Mouse (Mus musculus) heart, embryonic 14.5 days (tissue): ENCODE data around the gene Vmp1. TPM values are rescaled to one million over a fixed set of nuclear protein-coding genes. Genes with fewer than 3 reads are reported as not detected.

Experiments
- ATAC-seq: fragments of 200-750 bp; cut with Nextera tagmentation; 2 replicates; pipeline ENCODE4 v1.8.0; 2017; ENCODE audit warnings: low read depth, moderate TSS enrichment; ENCODE audit not compliant: insufficient number of reproducible peaks, insufficient read depth, low FRiP score
- H3K27ac ChIP-seq, 2 experiments: fragments of 200-500 bp in 1 of 2; fragments of 300-500 bp in 1 of 2; sonication (generic) in 1 of 2; replicated peaks in 1 of 2; 2 replicates each; pipeline ENCODE4 v1.5.1; 2012 to 2014; ENCODE audit warnings: low read depth in 2 of 2, low read length in 2 of 2, control low read depth in 1 of 2, mild to moderate bottlenecking in 1 of 2, mixed read lengths in 1 of 2; ENCODE audit not compliant: control insufficient read depth in 1 of 2, insufficient read depth in 1 of 2
- H3K27me3 ChIP-seq: fragments of 300-500 bp; sonication (generic); 2 replicates; pipeline ENCODE4 v1.6.1; 2014; ENCODE audit warnings: mild to moderate bottlenecking, low read length, control low read depth; ENCODE audit not compliant: control insufficient read depth, insufficient read depth
- H3K36me3 ChIP-seq: fragments of 300-500 bp; sonication (generic); 2 replicates; pipeline ENCODE4 v1.6.1; 2014; ENCODE audit warnings: mild to moderate bottlenecking, control low read depth, low read length, mixed read lengths; ENCODE audit not compliant: control insufficient read depth, insufficient read depth
- H3K4me1 ChIP-seq, 2 experiments: fragments of 200-500 bp in 1 of 2; fragments of 300-500 bp in 1 of 2; sonication (generic) in 1 of 2; 2 replicates each; pipeline ENCODE4 v1.6.1; 2012 to 2014; ENCODE audit warnings: low read length in 2 of 2, control low read depth in 1 of 2, mixed read lengths in 1 of 2; ENCODE audit not compliant: control insufficient read depth in 2 of 2, insufficient read depth in 2 of 2
- H3K4me2 ChIP-seq: fragments of 300-500 bp; sonication (generic); 2 replicates; pipeline ENCODE4 v1.6.1; 2014; ENCODE audit warnings: mild to moderate bottlenecking, low read length
- H3K4me3 ChIP-seq, 2 experiments: fragments of 200-500 bp in 1 of 2; fragments of 300-500 bp in 1 of 2; sonication (generic) in 1 of 2; 2 replicates each; pipeline ENCODE4 v1.5.1; 2012 to 2014; ENCODE audit warnings: low read length in 2 of 2, mild to moderate bottlenecking in 2 of 2, control low read depth in 1 of 2, low read depth in 1 of 2, moderate library complexity in 1 of 2; ENCODE audit not compliant: control insufficient read depth in 1 of 2, insufficient read depth in 1 of 2
- H3K9ac ChIP-seq: fragments of 300-500 bp; sonication (generic); 2 replicates; pipeline ENCODE4 v1.6.1; 2014; ENCODE audit warnings: mild to moderate bottlenecking, low read length
- H3K9me3 ChIP-seq: fragments of 300-500 bp; sonication (generic); 2 replicates; pipeline ENCODE4 v1.6.1; 2016; ENCODE audit warnings: low read length, control low read depth; ENCODE audit not compliant: control insufficient read depth
- WGBS: fragments of 180-500 bp; shearing (Covaris S2); extraction: QIAGEN DNeasy Blood & Tissue Kit; methylation state at CpG from one replicate; pipeline ENCODE4 v1.1.7; 2014; 5-methylcytosine and 5-hydroxymethylcytosine counted together
- polyA plus RNA-seq: library from polyadenylated mRNA; unstranded; fragments of >200 nt; fragmentation: Nextera tagmentation; extraction: Ambion mirVana; gene quantifications from 2 replicates; pipeline ENCODE4 v1.2.1, GENCODE M21; 2014

The Vmp1 gene
- polyA plus RNA-seq, 1 experiment from 2014 or later: 101 TPM

- H3K36me3 ChIP-seq: no peaks in the 10 kb centered on the region
- no peak overlapping the region for H3K4me2 ChIP-seq
- H3K27ac ChIP-seq: no peak overlapping the region
- 83% methylated on average over 1 of the region's 1 CpGs for WGBS
- no peak overlapping the region for H3K9ac ChIP-seq
- no peaks in the 10 kb centered on the region for H3K9me3 ChIP-seq
- H3K27me3 ChIP-seq: no peaks in the 10 kb centered on the region
- ATAC-seq: no peak
- peaks cover 4 to 32% of the 10 kb centered on the region in 2 experiments; a peak in 3 of 4 replicates for H3K4me1 ChIP-seq
- no peak overlapping the region for H3K4me3 ChIP-seq
These were observed 34.1 kb downstream of the Vmp1 start for GRCm38 (mm10) chr11:86649542-86649941.

GRCm38 (mm10) chr11:86647706-86648447, 35.8 kb downstream of the Vmp1 start:
- no peaks in the 10 kb centered on the region for H3K27me3 ChIP-seq
- 91% methylated on average over 15 of the region's 15 CpGs for WGBS
- no peak overlapping the region for H3K4me2 ChIP-seq

GRCm38 (mm10) chr11:86646885-86647459, 36.7 kb downstream of the Vmp1 start:
- peaks cover 4 to 24% of the 10 kb centered on the region in 2 experiments; a peak in 3 of 4 replicates for H3K4me1 ChIP-seq
- peak overlapping the region; percentile 91 to 93 for H3K27ac ChIP-seq
- no peak for ATAC-seq
- no peaks in the 10 kb centered on the region for H3K27me3 ChIP-seq
- no peak overlapping the region for H3K4me3 ChIP-seq
- 58% methylated on average over 3 of the region's 3 CpGs for WGBS
- peak overlapping the region; percentile 18; the same call in 1 of the 2 replicates for H3K9ac ChIP-seq
- no peaks in the 10 kb centered on the region for H3K9me3 ChIP-seq
- H3K4me2 ChIP-seq: peak overlapping the region; percentile 31
- peaks cover 6% of the 10 kb centered on the region for H3K36me3 ChIP-seq

More at GRCm38 (mm10) chr11:86647706-86648447, 35.8 kb downstream of the Vmp1 start:
- Histone ChIP-seq H3K9me3 (no peaks in the 10 kb centered on the region), H3K36me3 (peaks cover 5% of the 10 kb centered on the region), H3K27ac (no peak overlapping the region), H3K4me1 (peaks cover 4 to 31% of the 10 kb centered on the region in 2 experiments; a peak in 3 of 4 replicates), H3K9ac (no peak overlapping the region), H3K4me3 (no peak overlapping the region)
- ATAC-seq: no peak

GRCm38 (mm10) chr11:86646136-86646834, 37.4 kb downstream of the Vmp1 start:
- peaks cover 4 to 24% of the 10 kb centered on the region in 2 experiments; a peak in 3 of 4 replicates for H3K4me1 ChIP-seq
- H3K27ac ChIP-seq: peak overlapping the region; percentile 91 to 93
- no peak overlapping the region for H3K4me3 ChIP-seq
- peaks cover 6% of the 10 kb centered on the region for H3K36me3 ChIP-seq
- peak overlapping the region; percentile 18 for H3K9ac ChIP-seq
- 23% methylated on average over 7 of the region's 7 CpGs for WGBS
- no peaks in the 10 kb centered on the region for H3K27me3 ChIP-seq
- no peaks in the 10 kb centered on the region for H3K9me3 ChIP-seq
- peak overlapping the region; percentile 31 for H3K4me2 ChIP-seq
- ATAC-seq: peak; percentile 81

- ATAC-seq: no peak
- Histone ChIP-seq H3K4me3 (no peak overlapping the region), H3K36me3 (peaks cover 6% of the 10 kb centered on the region), H3K9ac (no peak overlapping the region), H3K9me3 (no peaks in the 10 kb centered on the region), H3K4me1 (peaks cover 4 to 16% of the 10 kb centered on the region in 2 experiments; a peak in 3 of 4 replicates), H3K4me2 (no peak overlapping the region), H3K27me3 (no peaks in the 10 kb centered on the region), H3K27ac (no peak overlapping the region)
- WGBS: 87% methylated on average over 4 of the region's 4 CpGs
These were observed 39.1 kb downstream of the Vmp1 start for GRCm38 (mm10) chr11:86644553-86644952.

GRCm38 (mm10) chr11:86641714-86642113, 41.9 kb downstream of the Vmp1 start:
- no peaks in the 10 kb centered on the region for H3K9me3 ChIP-seq
- H3K4me1 ChIP-seq: peaks cover 4 to 10% of the 10 kb centered on the region in 2 experiments; a peak in 3 of 4 replicates
- H3K4me2 ChIP-seq: no peak overlapping the region
- 80% methylated on average over 4 of the region's 4 CpGs for WGBS
- H3K36me3 ChIP-seq: peaks cover 6% of the 10 kb centered on the region
- H3K27ac ChIP-seq: no peak overlapping the region
- H3K9ac ChIP-seq: no peak overlapping the region
- no peak for ATAC-seq
- no peak overlapping the region for H3K4me3 ChIP-seq
- H3K27me3 ChIP-seq: no peaks in the 10 kb centered on the region

- Histone ChIP-seq H3K4me3 (no peak overlapping the region), H3K36me3 (peaks cover 14% of the 10 kb centered on the region), H3K4me1 (no peaks in the 10 kb centered on the region), H3K9me3 (no peaks in the 10 kb centered on the region), H3K4me2 (no peak overlapping the region), H3K27ac (no peak overlapping the region), H3K9ac (no peak overlapping the region), H3K27me3 (no peaks in the 10 kb centered on the region)
- WGBS: 55% methylated on average over 2 of the region's 2 CpGs
- no peak for ATAC-seq
These were observed 45.9 kb downstream of the Vmp1 start for GRCm38 (mm10) chr11:86637697-86638096.
